14 mouse cellular contexts compared by ENCODE assay signal in the genomic region with DNA sequence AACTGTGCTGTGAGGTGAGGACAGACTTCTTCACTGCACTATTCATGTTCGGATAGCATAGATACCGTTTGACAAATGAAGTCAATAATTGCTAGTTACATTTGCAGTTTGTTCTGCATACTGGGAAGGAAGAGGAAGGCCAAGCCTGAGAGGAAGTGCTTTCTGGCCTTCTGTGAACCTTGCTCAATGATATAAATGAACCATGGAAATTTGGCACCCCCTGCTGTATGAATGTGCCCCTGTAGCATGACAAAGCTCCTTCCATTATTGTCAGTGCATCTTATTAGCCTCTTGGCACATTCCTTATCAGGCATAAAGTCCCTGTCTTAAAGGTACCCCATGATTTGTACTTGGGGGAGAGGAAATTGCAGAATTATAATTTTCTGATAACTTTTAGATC.
"Had no signal": no experiment of that assay in that cellular context is flagged by ENCODE, and none has a peak within 500 bp of the region (broad histone marks: within the 10 kb centered on the region; RNA-seq: fewer than 3 reads in every experiment).

No protein-coding gene starts in this region.

- ATAC-seq: liver, embryonic 12.5 days had no signal

- H3K4me1 ChIP-seq: limb, embryonic 15.5 days; liver, embryonic 12.5 days; lung, embryonic 15.5 days; neural tube, embryonic 12.5 days had no signal

- DNase-seq: kidney, adult 2 months; kidney, postnatal 25 days; layer of hippocampus, adult 9-11 months; layer of hippocampus, postnatal 36 days; lung, postnatal 14 days; midbrain, embryonic 14.5 days; retina, postnatal 1 day had no signal

- H3K9ac ChIP-seq: limb, embryonic 15.5 days; liver, embryonic 12.5 days; lung, embryonic 15.5 days; neural tube, embryonic 12.5 days had no signal

- H3K27me3 ChIP-seq: limb, embryonic 15.5 days; liver, embryonic 12.5 days; lung, embryonic 15.5 days; neural tube, embryonic 12.5 days had no signal

- H3K4me2 ChIP-seq: limb, embryonic 15.5 days; liver, embryonic 12.5 days; lung, embryonic 15.5 days; neural tube, embryonic 12.5 days had no signal

- H3K4me3 ChIP-seq: limb, embryonic 15.5 days; liver, embryonic 12.5 days; lung, embryonic 15.5 days; myocyte; neural tube, embryonic 12.5 days had no signal

- H3K27ac ChIP-seq: limb, embryonic 15.5 days; liver, embryonic 12.5 days; lung, embryonic 15.5 days; macrophage; neural tube, embryonic 12.5 days; stomach, postnatal 0 days had no signal

- H3K36me3 ChIP-seq: limb, embryonic 15.5 days; liver, embryonic 12.5 days; lung, embryonic 15.5 days; neural tube, embryonic 12.5 days had no signal
